Mouse (Mus musculus) stomach, postnatal 0 days (tissue): Measurements from ENCODE around the gene Rxfp3.

Experiments used
- CTCF ChIP-seq: IDR thresholded peaks from 2 replicates; pipeline ENCODE4 v1.5.1; 2016; ENCODE audit warnings: antibody characterized with exemption, low read depth, mild to moderate bottlenecking, moderate library complexity
- EP300 ChIP-seq: optimal IDR thresholded peaks from 2 replicates; pipeline ENCODE3; 2016; ENCODE audit warnings: antibody characterized with exemption

GRCm38 (mm10) chr15:11040067-11040466, 2.3 kb upstream of the Rxfp3 start:
- TF ChIP-seq EP300 (no peak), CTCF (no peak)
